Mouse (Mus musculus) cerebellum, postnatal 10 days (tissue): ENCODE measurements around the gene Cfap61.

Experiments
- DNase-seq, 2 experiments: peaks; one replicate each; pipeline ENCODE4 v3.0.0; 2021; ENCODE audit warnings: mixed read lengths in 2 of 2

The Cfap61 gene

GRCm38 (mm10) chr2:146089157-146089692 is 154.6 kb downstream of the Cfap61 start:
- no peak for DNase-seq

GRCm38 (mm10) chr2:146097532-146097931 is 162.9 kb downstream of the Cfap61 start:
- DNase-seq = no peak

- peak in 1 of 2 experiments; percentile 24 for DNase-seq
These were observed 164.5 kb downstream of the Cfap61 start for GRCm38 (mm10) chr2:146098853-146099717.

- no peak for DNase-seq
These were observed 165.3 kb downstream of the Cfap61 start for GRCm38 (mm10) chr2:146099838-146100237.

- no peak for DNase-seq
These were observed 166.0 kb downstream of the Cfap61 start for GRCm38 (mm10) chr2:146100489-146101060.

GRCm38 (mm10) chr2:146102600-146102999 is 168.0 kb downstream of the Cfap61 start:
- DNase-seq = no peak

GRCm38 (mm10) chr2:146105341-146105740 is 170.8 kb downstream of the Cfap61 start:
- DNase-seq = no peak

- no peak for DNase-seq
These were observed 173.4 kb downstream of the Cfap61 start for GRCm38 (mm10) chr2:146107980-146108379.

GRCm38 (mm10) chr2:146109921-146110320 is 175.3 kb downstream of the Cfap61 start:
- no peak for DNase-seq

- no peak for DNase-seq
These were observed 181.7 kb downstream of the Cfap61 start for GRCm38 (mm10) chr2:146116282-146116681.

GRCm38 (mm10) chr2:146116726-146117125 is 182.1 kb downstream of the Cfap61 start:
- no peak for DNase-seq

GRCm38 (mm10) chr2:146117191-146117914 is 182.8 kb downstream of the Cfap61 start:
- DNase-seq = no peak

- no peak for DNase-seq
These were observed 183.4 kb downstream of the Cfap61 start for GRCm38 (mm10) chr2:146117915-146118403.

GRCm38 (mm10) chr2:146121551-146121950 is 187.0 kb downstream of the Cfap61 start:
- peak; percentile 60 to 68 for DNase-seq

- DNase-seq = no peak
These were observed 190.5 kb downstream of the Cfap61 start for GRCm38 (mm10) chr2:146125129-146125528.

- no peak for DNase-seq
These were observed 194.0 kb downstream of the Cfap61 start for GRCm38 (mm10) chr2:146128622-146129021.

- DNase-seq = no peak
These were observed 195.9 kb downstream of the Cfap61 start for GRCm38 (mm10) chr2:146130514-146130913.

- DNase-seq = no peak
These were observed 199.7 kb downstream of the Cfap61 start for GRCm38 (mm10) chr2:146134275-146134674.

GRCm38 (mm10) chr2:146140711-146141110 is 206.1 kb downstream of the Cfap61 start:
- no peak for DNase-seq

- DNase-seq = no peak
These were observed 212.7 kb downstream of the Cfap61 start for GRCm38 (mm10) chr2:146147306-146147705.

- no peak for DNase-seq
These were observed 213.2 kb downstream of the Cfap61 start for GRCm38 (mm10) chr2:146147801-146148200.

- DNase-seq = no peak
These were observed 214.8 kb downstream of the Cfap61 start for GRCm38 (mm10) chr2:146149206-146149974.
